Mouse (Mus musculus) heart, adult 2 months (tissue): Measurements from ENCODE around the gene Nemp2.

Source experiments
- CTCF ChIP-seq: fragments of 200-600 bp; IDR thresholded peaks from 2 replicates; pipeline ENCODE4 v1.8.1; 2022; ENCODE audit warnings: antibody characterized with exemption, mild to moderate bottlenecking, moderate library complexity
- EP300 ChIP-seq: fragments of 200-500 bp; IDR thresholded peaks from 2 replicates; pipeline ENCODE4 v1.6.1; 2011; ENCODE audit warnings: low read depth, low read length, control low read depth; ENCODE audit not compliant: insufficient read depth
- POLR2A ChIP-seq: fragments of 200-500 bp; IDR thresholded peaks from 2 replicates; pipeline ENCODE4 v1.6.1; 2011; ENCODE audit warnings: mild to moderate bottlenecking, low read depth, low read length, control low read depth; ENCODE audit not compliant: insufficient read depth

GRCm38 (mm10) chr1:52582866-52583265, 47.6 kb upstream of the Nemp2 start:
- TF ChIP-seq POLR2A (no peak), CTCF (no peak), EP300 (no peak)
